Mouse (Mus musculus): Measurements from ENCODE around the gene Dhrs7b.

DNA sequence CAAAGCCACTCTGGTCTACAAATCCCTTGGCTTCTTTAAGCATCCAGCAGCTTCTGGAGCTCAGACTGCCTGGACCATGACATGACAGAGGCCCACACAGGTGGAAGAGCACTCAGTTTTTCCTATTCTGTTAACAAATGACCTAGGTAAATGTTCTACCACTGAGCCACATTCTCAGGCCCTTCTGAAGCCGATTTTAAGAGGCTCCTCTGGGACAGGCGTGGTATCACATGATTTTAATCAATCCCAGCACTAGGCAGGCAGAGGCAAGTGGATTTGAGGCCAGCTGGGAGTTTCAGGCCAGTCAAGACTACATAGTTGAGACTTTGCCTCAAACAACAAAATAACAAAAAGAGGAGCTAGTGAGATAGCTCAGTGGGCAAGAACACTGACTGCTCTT is 40.0 kb upstream of the Dhrs7b start:
- TF ChIP-seq GATA1 (IDR thresholded peaks at IDR 0.05; ENCODE audit: low read length), result no peak
- no peak for TF ChIP-seq TAL1 (IDR thresholded peaks at IDR 0.05; ENCODE audit: low read length)
